ENCODE assay signal across 23 mouse cellular contexts in the genomic region with DNA sequence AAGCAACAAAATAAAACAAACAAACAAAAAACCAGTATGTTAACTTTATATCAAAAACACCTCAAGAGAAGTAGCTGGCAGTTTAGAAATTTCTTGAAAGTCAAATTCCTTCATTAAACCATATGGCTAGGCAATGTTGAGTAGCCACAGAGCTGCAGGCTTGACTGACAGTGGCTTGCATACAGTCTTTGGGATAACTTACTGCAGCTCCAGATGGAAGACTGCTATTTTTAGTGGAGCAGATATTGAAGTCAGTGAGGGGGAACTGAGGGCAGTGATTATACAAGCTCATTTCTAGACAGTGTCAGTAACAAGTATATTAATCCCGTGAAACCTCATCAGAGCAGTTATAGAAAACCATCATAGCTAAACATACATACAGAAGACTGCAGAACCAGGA.
DNase-seq lines count a peak whose midpoint lies in the region; ATAC-seq and TF ChIP-seq lines count a peak whose summit lies in the region.
"Had no signal": no experiment of that assay in that cellular context is flagged by ENCODE, and none has a peak within 500 bp of the region (broad histone marks: within the 10 kb centered on the region; RNA-seq: fewer than 3 reads in every experiment).

No protein-coding gene starts in this region.

- H3K4me1 ChIP-seq in forebrain, postnatal 0 days (ENCODE audit: insufficient read depth), result no peaks in the 10 kb centered on the region
- H3K4me1 ChIP-seq in forebrain, embryonic 14.5 days (ENCODE audit: control insufficient read depth, insufficient read depth, low read length), result no peaks in the 10 kb centered on the region
- H3K4me1 ChIP-seq in kidney, embryonic 15.5 days, result no peaks in the 10 kb centered on the region

- TF ChIP-seq CTCF in forebrain, postnatal 0 days (IDR thresholded peaks at IDR 0.05; ENCODE audit: low read depth), result no peak

- 0 out of 2 replicates have a peak, but pooled peaks have one; percentile 23 for ATAC-seq in forebrain, postnatal 0 days
- ATAC-seq in forebrain, embryonic 14.5 days, result no peak
- ATAC-seq in frontal cortex, adult (ENCODE audit: low TSS enrichment), result peak; percentile 93
- ATAC-seq in kidney, embryonic 15.5 days (replicated peaks; ENCODE audit: low FRiP score), result no peak
- ATAC-seq: activated CD4-positive, CD25-positive, alpha-beta regulatory T cell, adult 4 months; CD4-positive, CD25-positive, alpha-beta regulatory T cell, adult 4 months; Patski had no signal

- no peaks in the 10 kb centered on the region for H3K27me3 ChIP-seq in forebrain, postnatal 0 days (ENCODE audit: insufficient read depth, low read length)
- H3K27me3 ChIP-seq in forebrain, embryonic 14.5 days (replicated peaks; ENCODE audit: control insufficient read depth, insufficient read depth, low read length), result no peaks in the 10 kb centered on the region
- H3K27me3 ChIP-seq in kidney, embryonic 15.5 days, result no peaks in the 10 kb centered on the region
- H3K27me3 ChIP-seq: CH12.LX, Patski had no signal

- WGBS in forebrain, postnatal 0 days, result 85% methylated on average over 1 of the region's 1 CpGs
- 86% methylated on average over 1 of the region's 1 CpGs for WGBS in forebrain, embryonic 14.5 days
- WGBS in kidney, embryonic 15.5 days, result 77% methylated on average over 1 of the region's 1 CpGs

- no peak overlapping the region for H3K27ac ChIP-seq in forebrain, postnatal 0 days (ENCODE audit: low read depth, low read length)
- H3K27ac ChIP-seq in forebrain, embryonic 14.5 days (ENCODE audit: low read depth, low read length), result no peak overlapping the region
- H3K27ac ChIP-seq in kidney, embryonic 15.5 days, result no peak overlapping the region

- no peak overlapping the region for H3K9ac ChIP-seq in forebrain, postnatal 0 days
- H3K9ac ChIP-seq in forebrain, embryonic 14.5 days (ENCODE audit: low read length), result no peak overlapping the region
- no peak overlapping the region for H3K9ac ChIP-seq in kidney, embryonic 15.5 days

- H3K9me3 ChIP-seq in forebrain, postnatal 0 days (ENCODE audit: low read length), result no peaks in the 10 kb centered on the region
- H3K9me3 ChIP-seq in forebrain, embryonic 14.5 days (replicated peaks; ENCODE audit: control insufficient read depth, low read length), result no peaks in the 10 kb centered on the region
- no peaks in the 10 kb centered on the region for H3K9me3 ChIP-seq in kidney, embryonic 15.5 days (replicated peaks)
- H3K9me3 ChIP-seq: G1E had no signal

- no peak overlapping the region for H3K4me3 ChIP-seq in forebrain, postnatal 0 days (ENCODE audit: low read depth, low read length)
- H3K4me3 ChIP-seq in forebrain, embryonic 14.5 days (ENCODE audit: low read depth, low read length), result no peak overlapping the region
- no peak overlapping the region for H3K4me3 ChIP-seq in kidney, embryonic 15.5 days (replicated peaks)

- H3K4me2 ChIP-seq in forebrain, postnatal 0 days (ENCODE audit: low read depth), result no peak overlapping the region
- no peak overlapping the region for H3K4me2 ChIP-seq in forebrain, embryonic 14.5 days (ENCODE audit: low read length)
- H3K4me2 ChIP-seq in kidney, embryonic 15.5 days, result no peak overlapping the region

- H3K36me3 ChIP-seq in forebrain, postnatal 0 days (ENCODE audit: insufficient read depth), result no peaks in the 10 kb centered on the region
- no peaks in the 10 kb centered on the region for H3K36me3 ChIP-seq in forebrain, embryonic 14.5 days (ENCODE audit: control insufficient read depth, insufficient read depth, low read length)
- no peaks in the 10 kb centered on the region for H3K36me3 ChIP-seq in kidney, embryonic 15.5 days
- H3K36me3 ChIP-seq: G1E had no signal

- no peak for DNase-seq in forebrain, postnatal 0 days
- no peak for DNase-seq in forebrain, embryonic 14.5 days (ENCODE audit: low spot score)
- DNase-seq in frontal cortex, postnatal 25 days (ENCODE audit: low spot score in 2 of 2), result no peak
- DNase-seq in brain, adult 2 months (ENCODE audit: low read depth, low spot score), result peak; percentile 47
- DNase-seq in telencephalon, adult 2 months (ENCODE audit: low read depth, low spot score), result peak; percentile 10
- DNase-seq in layer of hippocampus, adult 18-20 months (ENCODE audit: low spot score in 2 of 2), result no peak
- DNase-seq: adrenal gland, adult 2 months; adrenal gland, adult 8-10 months; adrenal gland, postnatal 10 days; adrenal gland, postnatal 14 days; adrenal gland, postnatal 25 days; adrenal gland, postnatal 36 days; B cell, adult 2 months; cerebellum, adult 11 months; cerebellum, adult 11-12 months; cerebellum, adult 18-20 months had no signal

Comparison
In these comparisons a context has a peak if more than half of its experiments do, and no peak if none do; other contexts are left out.
1. ATAC-seq: peak in forebrain, postnatal 0 days (single experiment) and frontal cortex, adult (single experiment); none in forebrain, embryonic 14.5 days (single experiment) and kidney, embryonic 15.5 days (single experiment).
2. DNase-seq: peak in brain, adult 2 months (single experiment) and telencephalon, adult 2 months (single experiment); none in forebrain, postnatal 0 days (single experiment), forebrain, embryonic 14.5 days (single experiment), frontal cortex, postnatal 25 days (0 of 2) and layer of hippocampus, adult 18-20 months (0 of 2).